Mouse (Mus musculus): Measurements from ENCODE around the gene Rpl23.
"Not testable (repeated sequence)": the region's sequence is repeated elsewhere in the genome, so short reads cannot be mapped to it uniquely, and the experiment has no call there.

Gene Rpl23

DNA sequence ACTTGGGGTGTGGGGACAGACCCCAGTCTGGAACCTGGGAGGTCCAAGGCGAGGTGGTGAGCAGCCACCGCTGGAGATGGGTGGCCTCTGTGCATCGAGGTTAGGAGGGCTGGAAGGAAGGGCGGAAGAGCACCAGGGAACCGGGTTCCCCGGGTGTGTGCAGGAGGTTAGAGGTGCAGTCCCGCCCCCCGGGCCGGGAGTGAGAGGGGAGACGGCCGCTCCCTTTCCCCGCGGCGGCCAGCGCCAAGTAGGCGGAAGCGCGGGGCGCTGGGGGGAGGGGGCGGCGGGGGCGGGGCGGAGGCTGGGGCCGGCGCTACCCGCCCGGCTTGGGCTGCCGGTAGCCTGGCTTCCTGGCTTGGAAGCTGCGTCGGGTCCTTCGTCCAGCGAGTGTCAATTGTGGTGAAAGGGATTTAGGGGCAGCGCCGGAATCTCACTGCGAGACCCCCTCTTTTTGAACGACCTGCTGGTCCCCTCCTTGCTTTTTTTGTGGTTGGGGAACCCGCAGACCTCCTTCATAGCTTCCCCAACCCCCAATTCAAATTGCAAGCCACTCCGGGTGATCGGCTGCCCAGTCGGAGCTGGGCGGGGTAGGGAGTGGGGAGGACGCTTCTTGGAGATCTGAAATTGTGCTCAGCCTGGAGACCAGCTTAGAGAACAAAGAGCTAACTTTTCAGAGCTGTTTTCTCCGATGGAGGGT is 17.9 kb upstream of the Rpl23 start:
- peak; percentile 10 for ATAC-seq (ENCODE audit: low TSS enrichment)

DNA sequence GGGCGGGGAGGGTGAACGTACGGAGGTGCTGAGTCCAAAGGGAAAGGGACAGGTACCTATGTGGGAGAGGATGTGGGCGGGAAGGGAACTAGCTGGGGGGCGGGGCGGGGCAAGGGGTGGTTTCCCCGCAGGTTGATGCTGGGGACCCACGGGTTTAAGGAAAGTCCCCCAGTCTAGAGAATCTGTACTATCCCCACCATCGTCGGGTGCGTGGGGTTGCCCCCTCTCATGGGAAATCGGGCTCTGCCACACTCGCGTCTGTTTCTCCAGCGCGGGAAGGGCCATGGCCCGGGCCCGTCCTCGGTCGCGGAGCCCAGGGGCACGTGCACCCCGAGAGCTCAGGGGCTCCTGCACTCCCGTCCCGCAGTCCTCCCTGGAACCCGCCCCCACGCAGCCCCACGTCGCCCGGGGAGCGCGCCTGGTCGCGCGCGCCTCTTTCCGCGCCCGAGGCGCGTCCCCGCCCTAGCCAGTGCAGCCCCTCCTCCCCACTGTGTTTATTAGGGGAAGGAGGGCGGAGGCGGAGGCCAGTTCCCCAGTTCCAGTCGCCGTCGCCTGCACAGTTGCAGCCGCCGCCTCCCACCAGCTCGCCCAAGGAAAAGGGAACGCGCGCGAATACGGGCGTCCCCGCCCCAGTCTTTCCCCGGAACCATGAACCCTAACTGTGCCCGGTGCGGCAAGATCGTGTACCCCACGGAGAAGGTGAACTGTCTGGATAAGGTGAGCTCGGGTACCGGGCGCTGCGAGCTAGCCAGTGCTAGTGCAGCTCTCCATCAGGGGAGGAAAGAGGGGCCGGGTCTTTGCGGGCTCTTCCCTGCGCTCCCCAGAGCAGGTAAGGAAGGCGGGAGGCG is 17.1 kb upstream of the Rpl23 start:
- peak; percentile 66 for ATAC-seq (ENCODE audit: low TSS enrichment)

DNA sequence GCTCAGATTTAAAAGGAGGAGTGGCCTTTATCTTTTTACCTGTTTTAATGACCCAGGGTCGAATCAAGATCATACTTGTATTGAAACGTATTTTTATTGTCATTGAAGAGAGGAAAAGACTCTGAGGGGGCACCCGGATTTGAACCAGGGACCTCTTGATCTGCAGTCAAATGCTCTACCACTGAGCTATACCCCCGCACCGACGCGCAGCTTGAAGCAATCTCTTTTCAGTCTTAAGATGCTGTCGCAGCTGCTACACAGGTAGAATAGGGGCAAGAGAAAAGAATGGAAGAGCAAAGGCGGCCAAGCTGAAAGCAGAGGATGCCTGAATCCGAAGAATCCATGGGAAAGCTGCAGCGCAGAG is 16.5 kb upstream of the Rpl23 start, which contains the start of gene Lasp1:
Gene Lasp1, plus strand, starts transcription at position 219 of the 364 bp plus-strand sequence.
- no peak for ATAC-seq (ENCODE audit: low TSS enrichment)

DNA sequence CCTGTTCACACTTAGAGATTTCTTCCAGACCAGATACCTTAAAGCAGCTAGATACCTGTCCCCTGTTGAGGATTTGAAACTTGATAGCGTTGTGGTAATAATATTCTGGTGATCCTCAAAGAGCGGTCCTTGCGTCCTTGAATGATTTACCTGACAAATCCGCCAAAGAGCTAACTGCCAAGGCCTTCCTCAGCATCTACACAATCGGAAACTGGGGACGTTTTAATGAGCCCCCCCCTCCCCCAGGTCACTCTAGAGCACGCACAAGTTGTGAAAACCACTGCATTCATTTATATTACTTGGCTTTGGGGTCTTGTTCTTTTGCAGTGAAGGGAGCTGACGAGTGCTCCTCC is 15.8 kb upstream of the Rpl23 start:
- no peak for ATAC-seq (ENCODE audit: low TSS enrichment)

DNA sequence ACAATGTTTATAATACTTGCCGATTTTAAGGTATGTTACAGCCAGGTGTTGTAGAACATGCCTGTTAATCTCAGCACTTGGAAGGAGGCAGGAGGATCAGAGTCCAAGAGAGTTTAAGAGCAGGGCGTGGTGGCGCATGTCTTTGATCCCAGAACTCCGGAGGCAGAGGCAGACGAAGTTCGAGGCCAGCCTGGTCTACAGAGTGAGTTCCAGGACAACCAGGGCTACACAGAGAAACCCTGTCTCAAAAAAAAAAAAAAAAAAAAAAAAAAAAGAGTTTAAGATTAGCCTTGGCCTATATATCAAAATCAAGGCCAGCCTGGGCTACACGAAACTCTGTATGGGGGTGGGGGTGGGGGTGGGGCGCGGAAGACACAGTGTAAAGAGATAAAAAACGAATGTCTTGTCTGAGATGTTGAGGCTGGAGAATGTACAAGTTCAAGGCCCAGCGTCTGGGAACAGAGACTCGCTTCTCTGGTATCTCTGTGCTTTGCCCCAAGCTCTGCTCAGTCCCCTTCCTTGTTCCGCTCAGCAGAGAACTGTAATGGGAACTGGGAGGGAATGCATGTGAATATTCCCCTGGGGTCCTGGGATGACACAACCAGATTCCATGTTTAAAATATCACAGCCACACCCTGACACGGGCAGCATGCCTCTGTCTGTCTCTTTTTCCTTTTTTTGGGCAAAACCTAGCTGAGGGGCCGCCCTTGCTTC is 15.3 kb upstream of the Rpl23 start:
- ATAC-seq (ENCODE audit: low TSS enrichment), result no peak

DNA sequence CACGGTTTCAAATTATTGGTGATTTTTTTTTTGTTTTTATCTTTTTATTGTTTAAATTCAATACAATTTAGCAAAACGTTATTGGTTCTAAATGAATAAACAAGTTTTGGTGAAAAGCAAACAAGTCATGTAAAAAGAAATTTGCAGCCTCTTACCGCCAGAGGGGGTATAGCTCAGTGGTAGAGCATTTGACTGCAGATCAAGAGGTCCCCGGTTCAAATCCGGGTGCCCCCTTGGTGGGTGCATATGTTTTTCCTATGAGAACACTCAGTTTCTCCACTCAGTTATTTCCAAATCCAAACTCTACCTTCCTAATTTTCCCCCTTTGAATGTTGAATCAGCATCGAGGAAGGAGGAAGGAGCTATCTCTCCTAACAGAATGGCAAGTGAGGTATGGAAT is 14.7 kb upstream of the Rpl23 start:
- no peak for ATAC-seq (ENCODE audit: low TSS enrichment)

DNA sequence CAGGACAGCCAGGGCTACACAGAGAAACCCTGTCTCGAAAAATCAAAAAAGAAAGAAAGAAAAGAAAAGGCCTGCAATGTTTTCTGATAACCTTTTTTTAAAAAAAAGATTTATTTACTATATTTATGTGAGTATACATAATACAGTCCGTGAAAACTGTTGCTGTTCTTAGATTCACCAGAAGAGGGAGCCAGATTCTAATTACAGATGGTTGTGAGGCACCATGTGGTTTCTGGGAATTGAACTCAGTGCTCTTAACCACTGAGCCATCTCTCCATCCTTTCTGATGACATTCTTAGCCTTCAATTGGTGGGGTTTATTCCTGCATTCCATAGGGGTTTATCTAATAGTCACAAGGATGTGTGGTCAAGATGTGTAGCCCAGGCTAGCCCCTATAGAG is 10.9 kb upstream of the Rpl23 start:
- ATAC-seq (ENCODE audit: low TSS enrichment), result no peak

DNA sequence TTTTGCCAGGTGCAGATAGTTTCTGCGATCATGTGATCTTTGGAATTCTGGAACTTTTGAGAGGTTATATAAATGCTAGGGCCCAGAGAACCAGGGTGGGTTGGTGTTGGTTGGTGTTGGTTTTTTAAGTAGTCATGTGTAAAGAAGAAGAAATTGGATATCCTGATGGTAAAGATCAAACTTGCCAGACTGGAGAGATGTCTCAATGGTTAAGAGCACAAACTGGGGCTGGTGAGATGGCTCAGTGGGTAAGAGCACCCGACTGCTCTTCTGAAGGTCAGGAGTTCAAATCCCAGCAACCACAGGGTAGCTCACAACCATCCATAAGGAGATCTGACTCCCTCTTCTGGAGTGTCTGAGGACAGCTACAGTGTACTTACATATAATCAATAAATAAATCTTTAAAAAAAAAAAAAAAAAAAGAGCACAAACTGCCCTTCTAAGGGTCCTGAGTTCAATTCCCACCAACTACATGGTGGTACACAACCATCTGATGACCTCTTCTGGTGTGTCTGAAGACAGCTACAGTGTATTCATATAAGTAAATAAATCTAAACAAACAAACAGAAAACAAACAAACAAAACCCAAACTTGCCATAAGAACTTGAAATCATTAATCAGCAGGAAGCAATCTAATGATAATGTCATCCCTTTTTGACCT is 8.7 kb upstream of the Rpl23 start:
- not testable (repeated sequence) for ATAC-seq (ENCODE audit: low TSS enrichment)

DNA sequence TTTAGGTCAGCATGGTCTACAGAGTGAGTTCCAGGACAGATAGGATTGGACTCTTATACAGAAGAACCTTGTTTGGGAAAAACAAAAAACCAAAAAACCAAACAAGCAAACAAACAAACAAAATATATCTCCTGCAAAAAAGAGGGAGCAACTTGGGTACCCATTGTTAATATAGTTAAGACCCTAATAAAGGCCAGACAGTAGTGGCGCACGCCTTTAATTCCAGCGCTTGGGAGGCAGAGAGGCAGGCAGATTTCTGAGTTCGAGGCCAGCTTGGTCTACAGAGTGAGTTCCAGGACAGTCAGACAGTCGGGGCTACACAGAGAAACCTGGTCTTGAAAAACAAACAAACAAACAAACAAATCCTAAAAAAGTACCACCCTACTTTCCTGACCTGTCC is 7.5 kb upstream of the Rpl23 start:
- ATAC-seq (ENCODE audit: low TSS enrichment), result no peak

DNA sequence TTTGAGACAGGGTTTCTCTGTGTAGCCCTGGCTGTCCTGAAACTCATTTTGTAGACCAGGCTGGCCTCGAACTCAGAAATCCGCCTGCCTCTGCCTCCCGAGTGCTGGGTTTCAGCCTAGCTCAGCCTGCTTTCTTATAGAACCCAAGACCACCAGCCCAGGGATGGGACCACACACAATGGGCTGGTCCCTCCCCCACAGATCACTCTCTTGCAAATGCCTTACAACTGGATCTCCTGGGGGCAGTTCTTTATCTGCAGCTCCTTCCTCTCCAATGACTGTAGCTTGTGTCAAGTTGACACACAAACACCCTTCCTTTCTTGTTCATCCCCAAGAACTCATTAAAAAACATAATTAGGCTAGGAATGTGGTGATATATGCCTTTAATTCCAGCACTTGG is 5.7 kb upstream of the Rpl23 start:
- no peak for ATAC-seq (ENCODE audit: low TSS enrichment)

DNA sequence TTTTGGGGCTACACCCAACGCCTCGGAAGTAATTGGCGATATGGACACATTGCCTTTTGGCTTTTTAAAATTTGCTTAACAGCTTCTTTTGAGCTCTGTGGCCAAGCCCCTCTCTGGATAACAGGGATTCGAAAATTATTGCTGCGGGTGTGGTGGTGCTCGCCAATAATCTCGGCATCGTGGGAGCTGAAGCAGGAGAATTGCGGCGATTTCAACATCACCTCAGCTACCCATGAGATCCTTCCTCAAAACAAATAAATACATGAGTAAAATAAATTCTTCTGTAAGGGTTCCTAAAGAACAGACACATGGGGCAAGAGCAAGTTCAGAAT is 293 bp upstream of the Rpl23 start:
- ATAC-seq (ENCODE audit: low TSS enrichment), result peak; percentile 33; the same call in 1 of the 2 replicates

DNA sequence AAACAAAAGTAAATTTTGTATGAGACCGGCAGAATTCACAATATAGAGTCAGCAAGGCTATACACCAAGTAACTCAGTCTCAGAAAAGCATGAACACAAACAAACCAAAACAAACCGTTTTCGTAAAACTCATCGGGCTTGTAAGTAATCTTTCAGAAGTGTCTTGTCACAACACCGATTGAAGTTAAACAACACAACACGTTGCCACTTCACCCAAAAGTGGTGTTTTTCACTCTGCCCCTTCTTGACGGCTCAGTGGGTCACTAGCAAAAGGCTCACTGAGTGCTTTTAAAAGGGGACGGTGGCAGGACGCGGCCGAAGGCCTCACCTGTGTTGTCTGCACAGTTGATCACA is 782 bp downstream of the Rpl23 start:
- no peak for ATAC-seq (ENCODE audit: low TSS enrichment)

DNA sequence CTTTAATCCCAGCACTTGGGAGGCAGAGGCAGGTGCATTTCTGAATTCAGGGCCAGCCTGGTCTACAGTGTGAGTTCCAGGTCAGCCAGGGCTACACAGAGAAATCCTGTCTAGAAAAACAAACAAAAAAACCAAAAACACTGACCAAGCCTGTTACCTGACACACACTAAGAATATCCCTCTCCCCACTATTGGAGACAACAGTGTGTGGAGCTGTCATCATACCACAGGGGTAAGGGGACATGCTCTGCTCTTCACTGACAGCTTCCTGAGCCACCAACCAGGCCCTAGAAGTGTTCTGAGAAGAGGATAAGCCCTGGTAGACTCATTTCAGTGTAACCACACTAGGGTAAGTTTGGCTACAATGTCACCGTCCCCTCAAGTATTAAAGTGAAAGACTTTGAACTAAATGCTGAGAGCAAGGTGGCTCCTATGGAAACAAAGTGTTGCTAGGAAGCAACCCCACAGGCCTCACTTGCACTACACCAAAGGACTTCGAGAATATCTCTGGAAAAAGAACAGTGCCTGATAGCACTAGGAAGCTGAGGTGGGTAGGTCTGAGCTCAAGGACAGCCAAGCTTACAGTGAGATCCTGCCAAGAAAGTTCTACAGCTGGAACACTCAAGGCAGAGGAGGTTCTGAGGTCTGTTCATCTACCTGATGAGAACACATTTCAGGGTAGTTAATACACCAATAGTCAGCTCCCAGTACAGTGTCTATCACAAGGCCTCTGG is 2.1 kb downstream of the Rpl23 start:
- ATAC-seq (ENCODE audit: low TSS enrichment), result no peak

DNA sequence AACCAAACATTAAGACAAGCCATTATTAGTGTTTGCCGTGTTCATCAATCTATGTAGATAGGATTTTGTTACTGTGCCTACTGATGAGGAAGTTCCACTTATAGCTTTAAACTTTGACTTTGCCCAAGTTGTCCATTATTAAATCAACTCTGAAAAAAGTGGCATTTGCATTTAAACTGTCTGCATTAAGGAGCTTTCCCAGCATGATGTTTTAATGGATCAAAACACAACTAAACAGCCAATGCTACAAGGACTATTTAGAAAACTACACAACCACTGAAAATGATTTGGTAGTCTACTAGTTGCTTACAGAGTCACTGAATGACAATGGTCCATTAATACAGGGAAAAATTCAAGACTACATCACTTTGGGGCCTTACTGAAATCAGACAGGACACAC is 3.3 kb downstream of the Rpl23 start:
- no peak for ATAC-seq (ENCODE audit: low TSS enrichment)

DNA sequence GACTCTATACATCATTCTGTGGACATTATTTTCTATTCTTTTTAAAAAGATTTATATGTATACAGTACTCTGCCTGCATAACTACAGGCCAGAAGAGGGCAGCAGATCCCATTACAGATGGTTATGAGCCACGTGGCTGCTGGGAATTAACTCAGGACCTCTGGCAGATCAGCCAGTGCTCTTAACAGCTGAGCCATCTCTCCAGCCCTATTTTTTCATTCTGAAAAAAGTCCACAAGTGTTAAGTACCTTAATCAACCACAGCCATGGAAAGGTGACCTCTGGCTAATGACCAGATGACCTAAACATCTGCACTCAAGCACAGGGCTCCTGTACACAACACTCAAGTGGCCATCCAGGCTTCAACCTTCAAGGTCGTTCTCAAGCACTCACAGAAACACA is 5.1 kb downstream of the Rpl23 start:
- no peak for ATAC-seq (ENCODE audit: low TSS enrichment)

DNA sequence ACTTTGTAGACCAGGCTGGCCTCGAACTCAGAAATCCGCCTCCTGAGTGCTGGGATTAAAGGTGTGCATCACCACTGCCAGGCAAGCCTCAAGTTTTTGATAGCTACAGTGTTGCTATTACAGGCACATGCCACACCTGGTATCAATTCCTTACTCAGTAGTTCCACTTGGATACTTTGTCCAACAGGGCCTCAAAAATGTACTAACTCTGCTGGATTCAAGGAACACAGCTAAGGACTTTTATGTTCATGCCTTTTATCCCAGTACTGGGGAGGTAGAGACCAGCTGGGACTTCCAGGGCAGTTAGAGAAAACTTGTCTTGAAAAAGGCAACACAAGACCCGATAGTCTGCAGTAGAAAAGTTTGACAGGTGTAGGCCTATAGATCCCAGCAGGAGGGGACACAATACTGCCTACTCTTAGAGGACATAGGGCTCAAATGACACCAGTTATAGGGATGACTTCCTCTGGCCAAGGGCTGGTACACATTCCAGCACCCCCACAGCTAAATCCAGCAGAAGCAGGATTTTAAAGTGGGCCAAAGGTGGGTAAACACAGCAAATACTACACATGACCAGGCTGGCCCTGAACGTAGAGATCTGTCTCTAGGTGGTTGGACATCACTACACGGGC is 5.6 kb downstream of the Rpl23 start:
- no peak for ATAC-seq (ENCODE audit: low TSS enrichment)

DNA sequence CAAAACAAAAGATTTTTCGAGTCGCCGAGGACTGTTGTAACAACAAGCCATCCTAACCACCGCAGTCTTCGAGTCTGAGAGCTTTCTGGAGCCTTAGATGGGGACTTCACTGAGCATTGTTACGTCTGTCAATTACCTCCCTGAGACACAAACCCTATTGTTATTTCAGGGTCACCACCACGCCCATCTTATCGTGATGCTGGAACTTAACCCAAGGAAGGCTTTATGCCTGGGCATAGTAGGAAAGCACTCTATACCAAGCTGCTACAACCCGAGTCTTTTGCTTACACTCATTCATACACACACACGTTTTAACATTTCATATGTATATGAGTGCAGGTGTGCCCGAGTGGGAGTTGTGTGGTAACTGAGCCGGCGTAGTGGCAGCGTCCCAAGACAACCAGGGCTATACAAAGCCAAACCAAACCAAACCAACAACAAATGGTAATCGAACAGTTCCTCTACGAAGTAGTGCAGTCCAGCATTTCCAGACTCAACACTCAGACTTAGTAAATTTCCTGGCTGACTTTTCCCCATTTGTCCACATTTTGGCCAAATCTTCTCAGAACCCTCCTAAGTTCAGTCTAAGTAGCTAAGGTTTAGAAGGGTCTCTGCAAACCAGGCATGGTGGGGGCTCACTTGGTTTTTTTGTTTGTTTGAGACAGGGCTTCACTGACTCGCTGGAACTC is 6.3 kb downstream of the Rpl23 start, which contains the start of gene 1700001P01Rik:
Gene 1700001P01Rik, minus strand, starts transcription at position 111 of the 689 bp plus-strand sequence.
- ATAC-seq (ENCODE audit: low TSS enrichment), result no peak

DNA sequence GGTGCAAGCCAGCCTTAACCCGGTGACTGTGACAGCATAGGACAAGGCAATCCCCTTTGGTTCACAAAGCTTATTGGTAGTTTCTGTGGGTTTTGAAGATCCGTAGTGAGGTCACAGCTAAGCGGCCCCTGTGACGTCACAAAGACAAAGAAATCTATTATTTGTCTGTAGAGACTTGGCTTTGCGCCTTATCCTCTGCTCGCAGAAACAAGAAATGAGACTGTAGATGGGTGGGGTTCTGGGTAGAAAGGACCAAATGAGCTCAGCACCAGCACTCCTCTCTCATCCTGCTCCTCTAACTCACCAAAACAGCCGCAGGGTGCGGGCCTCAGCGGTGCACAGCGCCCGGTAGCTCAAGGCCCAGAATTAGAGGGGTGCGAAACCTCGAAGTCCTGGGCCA is 7.1 kb downstream of the Rpl23 start:
- ATAC-seq (ENCODE audit: low TSS enrichment), result no peak

DNA sequence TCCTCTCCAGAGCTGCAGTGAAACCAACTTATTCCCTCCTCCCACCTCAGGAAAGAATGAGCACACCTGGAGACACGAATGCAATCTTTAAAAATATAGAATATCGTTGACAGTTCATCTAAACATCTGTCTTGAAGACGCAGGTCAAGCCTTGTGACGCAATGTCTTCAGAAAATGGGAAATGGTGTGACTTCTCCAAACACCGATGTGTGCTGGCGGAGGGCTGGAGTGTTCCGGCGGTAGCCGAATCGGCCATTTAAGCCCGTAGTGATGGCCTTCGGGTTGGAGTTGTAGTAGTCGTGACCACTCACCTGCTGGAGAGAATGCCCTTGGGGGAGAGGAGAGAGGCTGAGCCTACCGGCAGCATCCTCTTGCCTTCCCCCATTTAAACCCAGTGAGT is 10.8 kb downstream of the Rpl23 start:
- ATAC-seq (ENCODE audit: low TSS enrichment), result no peak

DNA sequence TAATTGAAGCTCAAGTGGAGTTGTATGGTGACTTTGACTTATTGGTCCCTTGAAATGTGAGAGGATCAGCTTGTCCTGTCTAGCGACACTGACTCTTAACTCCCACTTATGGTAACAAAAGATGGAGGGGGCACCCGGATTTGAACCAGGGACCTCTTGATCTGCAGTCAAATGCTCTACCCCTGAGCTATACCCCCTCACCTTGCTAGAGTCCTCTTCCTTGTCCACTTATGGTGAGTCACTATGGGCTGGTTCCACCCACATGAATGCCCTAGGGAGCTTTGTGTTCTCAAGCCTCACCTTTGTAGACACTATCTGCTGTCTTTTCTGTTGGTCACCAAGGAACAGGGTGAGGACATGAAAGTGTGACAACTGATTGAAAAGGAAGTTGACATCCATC is 12.5 kb downstream of the Rpl23 start:
- ATAC-seq (ENCODE audit: low TSS enrichment), result no peak

All from frontal cortex, adult (tissue).